Mouse (Mus musculus) cerebellum, adult 18-20 months (tissue): ENCODE measurements at regions not wholly inside any gene's neighbourhood (a gene's known extent, or its start where the extent isn't known, plus 50 kb on each side); places are given as distances from the start of the nearest gene placed in this dataset.

Experiments
- DNase-seq, 2 experiments: peaks; one replicate each; pipeline ENCODE4 v3.0.0; 2021

GRCm38 (mm10) chr15:69766743-69767142, 3266.0 kb upstream of the Lrrc6 start:
- no peak for DNase-seq

DNA sequence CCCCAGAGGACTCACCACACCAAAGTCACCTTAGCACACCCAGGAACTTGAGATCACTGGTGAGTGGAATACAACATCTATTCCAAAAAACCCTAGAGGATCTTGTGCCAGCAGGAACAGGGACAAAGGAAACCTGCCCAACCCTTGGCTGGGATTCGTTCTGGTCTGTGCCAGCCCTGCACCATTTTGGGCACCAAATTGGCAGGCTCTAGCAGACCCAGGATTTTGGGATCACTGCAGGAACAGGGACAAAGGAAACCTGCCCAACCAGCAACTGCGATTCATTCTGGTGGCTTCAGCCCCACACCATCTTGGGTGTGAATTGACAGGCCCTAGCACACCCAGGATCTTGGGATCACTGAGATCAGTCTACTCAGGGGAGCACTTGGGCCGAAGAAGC, 3251.9 kb upstream of the Lrrc6 start:
- DNase-seq: peak; percentile 5 to 20

DNA sequence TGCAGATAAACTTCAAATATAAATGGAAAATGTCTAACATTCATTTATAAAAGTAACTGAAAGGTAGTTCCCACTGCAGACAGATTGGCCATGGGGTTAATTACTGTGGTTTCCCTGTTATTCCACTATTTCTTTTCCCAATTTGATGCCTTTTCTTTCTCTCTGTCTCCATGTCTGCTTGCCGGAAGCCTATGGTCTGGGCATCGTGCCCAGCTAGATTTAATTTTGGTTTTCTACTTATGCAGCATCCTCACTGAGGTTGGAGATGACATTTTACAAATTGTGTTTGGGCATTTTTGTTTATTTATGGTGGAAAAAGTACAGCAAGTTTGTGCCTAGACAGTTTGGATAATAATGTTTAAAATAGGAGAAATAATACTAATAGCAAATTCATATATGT, 3214.0 kb upstream of the Lrrc6 start:
- DNase-seq: peak in 1 of 2 experiments; percentile 3

DNA sequence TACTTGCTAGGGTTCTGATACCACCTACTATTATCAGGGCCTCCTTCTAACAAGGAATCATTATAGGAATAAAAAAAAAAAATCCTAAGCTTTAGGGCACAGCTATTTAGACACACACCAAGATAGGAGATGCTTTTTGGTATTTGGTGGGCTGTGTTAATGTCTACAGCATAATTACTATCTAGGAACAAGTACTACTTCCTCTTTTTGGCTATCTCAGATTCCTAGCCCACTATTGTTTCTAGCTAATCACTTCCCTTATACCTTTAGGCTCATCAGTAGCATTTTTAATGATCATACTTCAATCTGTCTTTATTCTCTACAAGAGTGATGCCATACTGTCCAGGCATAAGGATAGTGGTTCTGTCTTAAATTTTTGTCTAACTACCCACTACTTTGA, 3213.2 kb upstream of the Lrrc6 start:
- no peak for DNase-seq

GRCm38 (mm10) chr15:69695639-69696205, 3195.0 kb upstream of the Lrrc6 start:
- no peak for DNase-seq

GRCm38 (mm10) chr15:69690501-69690900, 3189.8 kb upstream of the Lrrc6 start:
- DNase-seq: no peak
